Mouse (Mus musculus): ENCODE measurements around the gene Fbxl17.
A peak's percentile ranks its signal among the peaks of the same experiment; 100 is the strongest.

The Fbxl17 gene

GRCm38 (mm10) chr17:63168019-63168788 is 331.6 kb downstream of the Fbxl17 start:
- no peak for DNase-seq (ENCODE audit: low read depth, low spot score)

GRCm38 (mm10) chr17:63167248-63167647 is 332.6 kb downstream of the Fbxl17 start:
- no peak for DNase-seq (ENCODE audit: low read depth, low spot score)

- no peak for DNase-seq (ENCODE audit: low read depth, low spot score)
Measured at GRCm38 (mm10) chr17:63166692-63167091, 333.1 kb downstream of the Fbxl17 start.

- no peak for DNase-seq (ENCODE audit: low read depth, low spot score)
Measured at GRCm38 (mm10) chr17:63165847-63166246, 334.0 kb downstream of the Fbxl17 start.

- no peak for DNase-seq (ENCODE audit: low read depth, low spot score)
Measured at GRCm38 (mm10) chr17:63164289-63164688, 335.5 kb downstream of the Fbxl17 start.

- no peak for DNase-seq (ENCODE audit: low read depth, low spot score)
Measured at GRCm38 (mm10) chr17:63161953-63162352, 337.9 kb downstream of the Fbxl17 start.

- no peak for DNase-seq (ENCODE audit: low read depth, low spot score)
Measured at GRCm38 (mm10) chr17:63159196-63159595, 340.6 kb downstream of the Fbxl17 start.

- no peak for DNase-seq (ENCODE audit: low read depth, low spot score)
Measured at GRCm38 (mm10) chr17:63158436-63158835, 341.4 kb downstream of the Fbxl17 start.

GRCm38 (mm10) chr17:63157906-63158305 is 341.9 kb downstream of the Fbxl17 start:
- no peak for DNase-seq (ENCODE audit: low read depth, low spot score)

GRCm38 (mm10) chr17:63157019-63157418 is 342.8 kb downstream of the Fbxl17 start:
- DNase-seq (ENCODE audit: low read depth, low spot score) = no peak

- DNase-seq (ENCODE audit: low read depth, low spot score) = no peak
Measured at GRCm38 (mm10) chr17:63146514-63146913, 353.3 kb downstream of the Fbxl17 start.

GRCm38 (mm10) chr17:63145751-63146491 is 353.9 kb downstream of the Fbxl17 start:
- no peak for DNase-seq (ENCODE audit: low read depth, low spot score)

GRCm38 (mm10) chr17:63145311-63145741 is 354.5 kb downstream of the Fbxl17 start:
- DNase-seq (ENCODE audit: low read depth, low spot score) = peak; percentile 6

GRCm38 (mm10) chr17:63143825-63144224 is 356.0 kb downstream of the Fbxl17 start:
- DNase-seq (ENCODE audit: low read depth, low spot score) = peak; percentile 7

- DNase-seq (ENCODE audit: low read depth, low spot score) = no peak
Measured at GRCm38 (mm10) chr17:63134805-63135204, 365.0 kb downstream of the Fbxl17 start.

- DNase-seq (ENCODE audit: low read depth, low spot score) = no peak
Measured at GRCm38 (mm10) chr17:63122427-63122826, 377.4 kb downstream of the Fbxl17 start.

GRCm38 (mm10) chr17:63119701-63120100 is 380.1 kb downstream of the Fbxl17 start:
- no peak for DNase-seq (ENCODE audit: low read depth, low spot score)

GRCm38 (mm10) chr17:63119077-63119476 is 380.7 kb downstream of the Fbxl17 start:
- no peak for DNase-seq (ENCODE audit: low read depth, low spot score)

- no peak for DNase-seq (ENCODE audit: low read depth, low spot score)
Measured at GRCm38 (mm10) chr17:63117130-63117529, 382.7 kb downstream of the Fbxl17 start.

GRCm38 (mm10) chr17:63114399-63115085 is 385.3 kb downstream of the Fbxl17 start:
- no peak for DNase-seq (ENCODE audit: low read depth, low spot score)

- DNase-seq (ENCODE audit: low read depth, low spot score) = no peak
Measured at GRCm38 (mm10) chr17:63112826-63113225, 387.0 kb downstream of the Fbxl17 start.

GRCm38 (mm10) chr17:63110994-63111393 is 388.8 kb downstream of the Fbxl17 start:
- no peak for DNase-seq (ENCODE audit: low read depth, low spot score)
